Mouse (Mus musculus): Measurements from ENCODE around the gene Urod.

DNA sequence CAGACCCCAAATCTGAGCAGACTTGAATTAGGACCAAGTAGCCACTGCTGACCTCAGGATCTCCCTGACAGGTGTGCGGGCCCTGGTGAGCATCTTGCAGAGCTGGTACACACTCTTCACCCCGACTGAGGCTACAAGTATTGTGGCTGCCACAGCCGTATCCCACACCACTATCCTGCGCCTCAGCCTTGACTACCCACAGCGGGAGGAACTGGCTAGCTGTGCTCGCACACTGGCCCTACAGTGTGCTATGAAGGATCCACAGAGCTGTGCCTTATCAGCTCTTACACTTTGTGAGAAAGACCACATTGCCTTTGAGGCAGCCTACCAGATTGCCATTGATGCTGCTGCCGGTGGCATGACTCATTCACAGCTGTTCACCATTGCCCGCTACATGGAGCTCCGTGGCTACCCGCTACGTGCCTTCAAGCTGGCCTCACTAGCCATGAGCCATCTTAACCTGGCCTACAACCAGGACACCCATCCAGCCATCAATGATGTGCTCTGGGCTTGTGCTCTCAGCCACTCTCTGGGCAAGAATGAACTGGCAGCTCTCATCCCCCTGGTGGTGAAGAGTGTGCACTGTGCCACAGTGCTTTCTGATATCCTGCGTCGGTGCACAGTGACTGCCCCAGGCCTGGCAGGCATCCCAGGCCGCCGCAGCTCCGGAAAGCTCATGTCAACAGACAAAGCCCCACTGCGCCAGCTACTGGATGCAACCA is 7.7 kb downstream of the Urod start:
- no peak for TF ChIP-seq POLR2A (IDR thresholded peaks at IDR 0.05; ENCODE audit: insufficient read depth, low read depth, low read length)
- peak; percentile 75 for TF ChIP-seq CTCF (IDR thresholded peaks at IDR 0.05)
- peak; percentile 10; the same call in 1 of the 2 replicates for TF ChIP-seq EP300 (IDR thresholded peaks at IDR 0.05; ENCODE audit: insufficient read depth, low read depth, low read length)
